Mouse (Mus musculus) stomach, embryonic 14.5 days (tissue): ENCODE measurements at regions not wholly inside any gene's neighbourhood (a gene's known extent, or its start where the extent isn't known, plus 50 kb on each side); places are given as distances from the start of the nearest gene placed in this dataset.

Experiments used
- ATAC-seq: fragments of 200-750 bp; cut with Nextera tagmentation; 2 replicates; pipeline ENCODE4 v1.8.0; 2017; ENCODE audit warnings: low read depth, moderate TSS enrichment; ENCODE audit not compliant: insufficient number of reproducible peaks, insufficient read depth, low FRiP score
- H3K27ac ChIP-seq: fragments of 300-500 bp; sonication (generic); 2 replicates; pipeline ENCODE4 v1.5.1; 2014; ENCODE audit warnings: mild to moderate bottlenecking, low read length, moderate library complexity, mixed read lengths
- H3K27me3 ChIP-seq: fragments of 300-500 bp; sonication (generic); 2 replicates; pipeline ENCODE4 v1.6.1; 2014; ENCODE audit warnings: low read length, control low read depth, mixed read lengths; ENCODE audit not compliant: control insufficient read depth, insufficient read depth
- H3K36me3 ChIP-seq: fragments of 300-500 bp; sonication (generic); 2 replicates; pipeline ENCODE4 v1.6.1; 2014; ENCODE audit warnings: mild to moderate bottlenecking, control low read depth, low read length, moderate library complexity, mixed read lengths; ENCODE audit not compliant: control insufficient read depth, insufficient read depth
- H3K4me1 ChIP-seq: fragments of 300-500 bp; sonication (generic); 2 replicates; pipeline ENCODE4 v1.6.1; 2014; ENCODE audit warnings: low read length, control low read depth, mixed read lengths; ENCODE audit not compliant: control insufficient read depth, insufficient read depth
- H3K4me2 ChIP-seq: fragments of 300-500 bp; sonication (generic); replicated peaks from 2 replicates; pipeline ENCODE4 v1.6.1; 2014; ENCODE audit warnings: low read depth, low read length, control low read depth
- H3K4me3 ChIP-seq: fragments of 300-500 bp; sonication (generic); 2 replicates; pipeline ENCODE4 v1.5.1; 2014; ENCODE audit warnings: low read depth, low read length, control low read depth
- H3K9ac ChIP-seq: fragments of 300-500 bp; sonication (generic); replicated peaks from 2 replicates; pipeline ENCODE4 v1.6.1; 2014; ENCODE audit warnings: low read depth, mild to moderate bottlenecking, control low read depth, low read length, moderate library complexity, mixed read lengths
- H3K9me3 ChIP-seq: fragments of 300-500 bp; sonication (generic); 2 replicates; pipeline ENCODE4 v1.6.1; 2016; ENCODE audit warnings: low read depth, low read length, control low read depth; ENCODE audit not compliant: control insufficient read depth
- WGBS: fragments of 180-500 bp; shearing (Covaris S2); extraction: QIAGEN DNeasy Blood & Tissue Kit; methylation state at CpG from one replicate; pipeline ENCODE4 v1.1.7; 2014; 5-methylcytosine and 5-hydroxymethylcytosine counted together

DNA sequence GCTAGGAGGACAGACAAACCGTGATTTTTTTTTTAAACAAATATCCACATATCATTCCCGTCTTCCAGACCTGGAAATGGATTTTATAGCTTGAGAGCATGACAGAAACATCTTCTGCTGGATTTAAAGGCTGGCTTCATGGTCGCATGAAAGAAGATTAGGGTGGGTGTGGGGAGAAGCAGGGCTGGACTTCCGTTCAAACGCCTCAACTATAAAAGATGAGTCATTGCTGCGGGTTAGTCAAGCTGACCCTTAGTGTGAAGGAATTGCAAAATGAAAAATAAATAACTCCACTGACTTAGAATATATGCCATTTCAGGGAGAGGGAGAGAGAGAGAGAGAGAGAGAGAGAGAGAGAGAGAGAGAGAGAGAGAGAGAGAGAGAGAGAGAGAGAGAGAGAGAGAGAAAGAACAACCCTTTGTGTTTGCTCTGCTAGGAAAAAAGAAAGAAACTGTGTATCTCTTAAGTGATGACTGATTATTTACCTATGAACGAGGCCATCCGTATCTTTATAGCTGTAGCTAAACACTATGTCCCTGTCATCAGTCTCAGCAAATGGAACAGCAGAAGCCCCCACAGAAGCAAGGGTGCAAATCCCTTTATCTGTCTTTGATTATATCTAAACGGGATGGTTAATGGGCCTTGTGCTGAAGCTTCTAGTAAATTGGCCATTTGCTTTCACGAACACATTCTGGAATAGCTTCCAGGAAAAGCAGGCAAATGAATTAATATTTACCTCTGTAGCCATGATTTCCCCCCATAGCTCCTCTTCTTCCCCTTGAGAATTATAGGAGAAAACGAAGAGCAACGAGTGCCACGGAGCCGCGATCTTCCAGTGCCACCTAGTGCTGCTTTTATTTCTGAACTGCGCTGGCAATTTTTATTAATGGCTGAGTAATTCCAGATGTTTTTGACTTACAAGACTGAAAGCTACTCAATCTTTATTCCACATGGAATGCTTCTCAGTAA, 199.4 kb upstream of the Tacr3 start:
- Histone ChIP-seq H3K9me3 (no peaks in the 10 kb centered on the region), H3K4me3 (peak overlapping the region; percentile 4; the same call in 1 of the 2 replicates), H3K27me3 (no peaks in the 10 kb centered on the region), H3K4me2 (peak overlapping the region; percentile 26), H3K4me1 (no peaks in the 10 kb centered on the region), H3K36me3 (no peaks in the 10 kb centered on the region), H3K27ac (no peak overlapping the region), H3K9ac (no peak overlapping the region)
- 16% methylated on average over 16 of the region's 16 CpGs for WGBS
- ATAC-seq, result no peak

DNA sequence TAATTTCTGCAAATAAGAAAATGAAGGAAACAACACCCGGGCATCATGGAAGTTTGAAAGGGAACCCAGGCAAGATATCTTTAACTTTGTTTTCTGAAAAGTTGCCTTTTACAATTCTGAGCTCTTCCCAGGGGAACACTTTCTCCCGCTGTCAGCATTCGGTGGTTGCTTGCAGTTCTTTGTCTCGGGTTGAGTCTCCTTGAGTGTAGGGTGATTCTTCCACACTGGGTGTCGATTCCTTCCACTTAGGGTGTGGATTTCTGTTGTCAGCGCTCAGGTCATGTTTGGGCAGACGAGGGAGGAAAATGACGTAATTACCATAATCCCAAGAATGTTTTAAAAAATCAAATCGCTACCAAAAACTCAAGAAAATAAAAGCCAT, 198.7 kb upstream of the Tacr3 start:
- WGBS, result 38% methylated on average over 9 of the region's 9 CpGs
- H3K9me3 ChIP-seq, result no peaks in the 10 kb centered on the region
- no peaks in the 10 kb centered on the region for H3K27me3 ChIP-seq
- H3K4me2 ChIP-seq, result peak overlapping the region; percentile 26; the same call in 1 of the 2 replicates
- no peaks in the 10 kb centered on the region for H3K36me3 ChIP-seq
- H3K4me1 ChIP-seq, result no peaks in the 10 kb centered on the region
- no peak overlapping the region for H3K27ac ChIP-seq
- H3K9ac ChIP-seq, result no peak overlapping the region
- no peak overlapping the region for H3K4me3 ChIP-seq
- ATAC-seq, result no peak

DNA sequence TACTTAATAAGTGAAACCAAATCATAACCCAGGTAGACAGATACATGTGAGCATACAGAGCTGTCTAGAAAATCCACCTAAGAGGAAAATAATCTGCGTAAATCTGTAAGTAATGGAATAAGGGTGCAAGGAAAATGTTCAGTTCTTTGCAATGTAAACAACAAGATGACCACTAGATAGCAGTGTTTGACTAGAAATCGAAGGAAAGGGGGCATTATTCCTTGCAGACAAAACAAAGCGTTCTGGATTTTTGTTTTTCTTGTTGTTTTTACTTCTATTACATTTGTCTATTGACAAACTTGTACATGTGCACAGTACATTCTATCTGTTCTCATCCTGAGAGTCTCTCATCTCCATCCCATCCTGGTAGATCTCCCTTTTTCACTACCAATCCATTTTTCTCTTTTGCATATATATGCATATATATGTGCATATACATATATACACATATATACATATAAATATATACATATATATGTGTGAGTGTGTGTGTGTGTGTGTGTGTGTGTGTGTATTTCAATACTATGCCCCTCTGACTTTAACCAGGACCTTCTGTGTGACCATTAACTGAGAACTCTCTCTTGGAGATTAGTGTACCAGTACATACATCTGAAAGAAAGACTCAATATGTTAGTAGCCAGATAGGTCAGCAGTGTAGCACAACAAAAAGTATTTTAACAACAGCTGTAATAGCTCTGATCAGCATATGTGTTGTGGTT, 179.9 kb upstream of the Tacr3 start:
- Histone ChIP-seq H3K9ac (no peak overlapping the region), H3K4me3 (no peak overlapping the region), H3K27me3 (no peaks in the 10 kb centered on the region), H3K4me1 (no peaks in the 10 kb centered on the region), H3K4me2 (no peak overlapping the region), H3K9me3 (no peaks in the 10 kb centered on the region), H3K36me3 (no peaks in the 10 kb centered on the region), H3K27ac (no peak overlapping the region)
- ATAC-seq, result no peak
- 43% methylated on average over 3 of the region's 3 CpGs for WGBS

DNA sequence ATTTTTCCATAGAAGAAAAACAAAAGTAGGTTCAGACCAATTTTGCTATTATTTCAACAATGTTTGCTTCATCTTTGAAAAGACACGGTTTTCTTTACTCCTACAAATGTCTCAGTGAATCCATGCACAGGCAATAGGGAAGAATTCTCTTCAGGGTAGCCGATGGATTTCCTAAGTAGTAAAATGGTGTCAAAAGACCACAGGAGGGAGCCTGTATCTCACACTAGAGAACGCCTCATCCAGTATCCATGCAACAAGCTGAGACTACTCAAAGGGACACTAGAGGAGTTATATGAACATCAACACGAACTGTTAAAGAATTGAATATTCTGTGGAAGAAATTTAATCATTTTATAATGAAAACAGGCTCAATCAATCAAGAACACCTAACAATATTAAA, 174.8 kb upstream of the Tacr3 start:
- no peak for ATAC-seq
- WGBS, result 27% methylated on average over 4 of the region's 4 CpGs
- Histone ChIP-seq H3K9me3 (no peaks in the 10 kb centered on the region), H3K4me2 (no peak overlapping the region), H3K4me3 (no peak overlapping the region), H3K36me3 (no peaks in the 10 kb centered on the region), H3K27ac (no peak overlapping the region), H3K27me3 (no peaks in the 10 kb centered on the region), H3K4me1 (no peaks in the 10 kb centered on the region), H3K9ac (no peak overlapping the region)

DNA sequence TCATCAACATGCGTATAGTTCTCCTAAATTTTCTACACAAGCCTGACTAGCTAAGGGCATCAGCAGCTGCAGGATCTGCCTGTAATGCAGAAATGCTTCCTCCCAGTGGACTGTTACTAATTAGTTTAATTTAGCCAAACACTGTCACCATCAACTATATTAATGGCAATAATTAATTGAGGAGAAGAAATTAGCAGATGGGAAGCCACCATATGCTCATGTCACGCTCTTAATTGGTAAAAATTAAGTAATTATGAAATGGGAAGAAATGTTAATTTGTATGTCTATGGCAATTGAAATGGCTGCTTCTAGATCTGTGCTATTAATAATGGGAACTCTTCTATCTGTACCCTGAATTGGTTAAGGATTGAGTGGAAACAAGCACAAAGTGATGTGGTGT, 133.9 kb upstream of the Tacr3 start:
- Histone ChIP-seq H3K27ac (no peak overlapping the region), H3K9me3 (no peaks in the 10 kb centered on the region), H3K27me3 (no peaks in the 10 kb centered on the region), H3K36me3 (no peaks in the 10 kb centered on the region), H3K4me2 (no peak overlapping the region), H3K4me1 (no peaks in the 10 kb centered on the region), H3K4me3 (no peak overlapping the region), H3K9ac (no peak overlapping the region)
- 91% methylated on average over 2 of the region's 2 CpGs for WGBS
- ATAC-seq, result no peak

DNA sequence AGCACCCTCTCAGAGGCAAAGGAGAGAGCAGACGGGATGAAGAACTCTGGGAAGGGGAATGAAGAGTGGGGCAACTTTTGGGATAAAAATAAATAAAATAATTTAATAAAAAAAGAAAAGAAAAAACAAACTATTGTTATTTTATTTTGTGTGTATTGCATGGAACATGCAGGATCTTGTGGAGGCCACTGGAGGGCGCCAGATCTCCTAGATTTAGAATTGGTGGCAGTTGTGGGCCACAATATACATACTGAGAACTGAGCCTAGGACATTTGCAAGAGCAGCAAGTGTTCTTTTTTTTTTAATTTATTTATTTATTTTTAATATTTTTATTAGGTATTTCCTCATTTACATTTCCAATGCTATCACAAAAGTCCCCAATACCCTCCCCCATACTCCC, 110.2 kb upstream of the Tacr3 start:
- WGBS, result 37% methylated on average over 2 of the region's 2 CpGs
- Histone ChIP-seq H3K4me1 (no peaks in the 10 kb centered on the region), H3K4me3 (no peak overlapping the region), H3K36me3 (no peaks in the 10 kb centered on the region), H3K9ac (no peak overlapping the region), H3K27me3 (no peaks in the 10 kb centered on the region), H3K9me3 (no peaks in the 10 kb centered on the region), H3K4me2 (no peak overlapping the region), H3K27ac (no peak overlapping the region)
- ATAC-seq, result no peak

DNA sequence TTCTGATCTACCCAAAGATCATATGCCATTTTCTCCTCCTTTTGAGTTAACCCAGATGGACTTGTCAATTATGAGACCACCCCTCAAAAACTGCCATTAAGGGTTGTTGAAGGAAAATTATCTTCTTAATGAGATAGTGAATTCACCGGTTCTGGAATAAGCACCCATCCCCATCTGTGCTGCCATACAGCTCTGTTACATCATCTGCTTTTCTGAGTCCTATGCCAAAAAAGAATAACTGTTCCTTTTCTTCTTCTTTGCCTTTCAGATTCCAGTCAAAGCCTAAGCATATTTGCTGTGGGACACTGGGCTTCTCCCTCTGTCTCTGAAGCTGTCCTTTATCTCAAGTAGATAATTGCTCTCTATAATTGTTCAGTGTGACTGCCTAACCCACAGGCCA, 93.1 kb upstream of the Tacr3 start:
- Histone ChIP-seq H3K27ac (no peak overlapping the region), H3K9me3 (no peaks in the 10 kb centered on the region), H3K4me1 (no peaks in the 10 kb centered on the region), H3K9ac (no peak overlapping the region), H3K4me2 (no peak overlapping the region), H3K27me3 (no peaks in the 10 kb centered on the region), H3K36me3 (no peaks in the 10 kb centered on the region), H3K4me3 (no peak overlapping the region)
- WGBS, result 67% methylated on average over 1 of the region's 1 CpGs
- no peak for ATAC-seq

DNA sequence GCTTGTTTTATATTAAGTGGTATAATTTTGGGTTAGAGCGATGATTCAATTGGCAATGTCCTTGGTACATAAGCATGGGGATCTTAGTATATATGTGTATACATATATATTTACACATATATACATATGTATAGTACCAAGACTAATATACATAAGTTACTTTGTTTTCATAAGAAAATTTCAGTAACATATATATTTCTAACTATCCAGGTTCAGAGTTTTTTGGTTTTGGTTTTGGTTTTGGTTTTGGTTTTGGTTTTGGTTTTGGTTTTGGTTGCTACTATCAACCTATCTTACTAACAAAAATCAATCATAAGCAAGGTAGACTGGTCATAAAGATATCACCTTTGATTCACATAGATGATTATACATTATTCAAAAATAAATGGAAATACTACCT, 67.7 kb upstream of the Tacr3 start:
- no peak overlapping the region for H3K4me2 ChIP-seq
- no peak for ATAC-seq
- WGBS, result 98% methylated on average over 1 of the region's 1 CpGs

More for the DNA sequence above, 67.7 kb upstream of the Tacr3 start:
- H3K9ac ChIP-seq, result no peak overlapping the region
- H3K36me3 ChIP-seq, result no peaks in the 10 kb centered on the region
- H3K9me3 ChIP-seq, result no peaks in the 10 kb centered on the region
- no peak overlapping the region for H3K4me3 ChIP-seq
- no peaks in the 10 kb centered on the region for H3K4me1 ChIP-seq
- H3K27ac ChIP-seq, result no peak overlapping the region
- no peaks in the 10 kb centered on the region for H3K27me3 ChIP-seq
